Comparison of ENCODE assay signal across 8 mouse cellular contexts in genomic region chr10:4612313-4613036, GRCm38 (mm10). TPM values are rescaled to one million over a fixed set of nuclear protein-coding genes. Genes with fewer than 3 reads are reported as not detected.
A peak's percentile ranks its signal among the peaks of the same experiment; 100 is the strongest.
DNase-seq lines count a peak whose midpoint lies in the region; ATAC-seq and TF ChIP-seq lines count a peak whose summit lies in the region.

No protein-coding gene starts in this region.

- no peak for TF ChIP-seq POLR2A in limb, embryonic 14.5 days (IDR thresholded peaks at IDR 0.05; ENCODE audit: borderline replicate concordance, extremely low read depth, insufficient read depth, insufficient read length)

- no peak for DNase-seq in embryonic facial prominence, embryonic 10.5 days (ENCODE audit: low spot score)
- DNase-seq in 416B (ENCODE audit: low read depth): peak; percentile 88
- peak; percentile 45 for DNase-seq in limb, embryonic 14.5 days (ENCODE audit: low spot score)
- no peak for DNase-seq in stomach, postnatal 0 days (ENCODE audit: low spot score)
- DNase-seq in left cerebral cortex, postnatal 10 days (ENCODE audit: extremely low spot score in 1 of 2, low spot score in 2 of 2): no peak
- DNase-seq in cerebellum, adult 8-10 months: no peak

- H3K4me2 ChIP-seq in embryonic facial prominence, embryonic 12.5 days (replicated peaks): peak overlapping the region; percentile 21; the same call in 1 of the 2 replicates
- peak overlapping the region; percentile 49 for H3K4me2 ChIP-seq in embryonic facial prominence, embryonic 15.5 days (replicated peaks)
- H3K4me2 ChIP-seq in limb, embryonic 14.5 days (replicated peaks; ENCODE audit: low read depth, low read length, severe bottlenecking): peak overlapping the region; percentile 58
- peak overlapping the region; percentile 56 for H3K4me2 ChIP-seq in stomach, postnatal 0 days (replicated peaks; ENCODE audit: low read depth)

- no peak overlapping the region for H3K9ac ChIP-seq in embryonic facial prominence, embryonic 12.5 days
- H3K9ac ChIP-seq in embryonic facial prominence, embryonic 15.5 days: no peak overlapping the region
- 0 out of 2 replicates have a peak overlapping the region, but pooled peaks have one; percentile 45 for H3K9ac ChIP-seq in limb, embryonic 14.5 days (ENCODE audit: low read depth, low read length, severe bottlenecking)
- no peak overlapping the region for H3K9ac ChIP-seq in stomach, postnatal 0 days (ENCODE audit: low read length)

- H3K36me3 ChIP-seq in embryonic facial prominence, embryonic 12.5 days: no peaks in the 10 kb centered on the region
- H3K36me3 ChIP-seq in embryonic facial prominence, embryonic 10.5 days (replicated peaks): no peaks in the 10 kb centered on the region
- H3K36me3 ChIP-seq in embryonic facial prominence, embryonic 15.5 days: no peaks in the 10 kb centered on the region
- no peaks in the 10 kb centered on the region for H3K36me3 ChIP-seq in limb, embryonic 14.5 days (ENCODE audit: control insufficient read depth, insufficient read depth, low read length)
- no peaks in the 10 kb centered on the region for H3K36me3 ChIP-seq in stomach, postnatal 0 days (ENCODE audit: control insufficient read depth, insufficient read depth, low read length)

- TF ChIP-seq EP300 in stomach, postnatal 0 days (optimal IDR thresholded peaks at IDR 0.05): no peak

- no peak overlapping the region for H3K4me3 ChIP-seq in embryonic facial prominence, embryonic 12.5 days
- H3K4me3 ChIP-seq in embryonic facial prominence, embryonic 10.5 days: no peak overlapping the region
- H3K4me3 ChIP-seq in embryonic facial prominence, embryonic 15.5 days (replicated peaks): peak overlapping the region; percentile 28
- peak overlapping the region; percentile 30 for H3K4me3 ChIP-seq in limb, embryonic 14.5 days (replicated peaks; ENCODE audit: low read length)
- H3K4me3 ChIP-seq in stomach, postnatal 0 days (ENCODE audit: low read depth, low read length): peak overlapping the region; percentile 32

- no peak for ATAC-seq in embryonic facial prominence, embryonic 12.5 days (ENCODE audit: insufficient number of reproducible peaks, insufficient read depth, low FRiP score, low TSS enrichment)
- no peak for ATAC-seq in embryonic facial prominence, embryonic 15.5 days (ENCODE audit: insufficient number of reproducible peaks, low FRiP score, low TSS enrichment, low read depth)
- no peak for ATAC-seq in limb, embryonic 14.5 days (ENCODE audit: low FRiP score, low read depth)
- no peak for ATAC-seq in stomach, postnatal 0 days (ENCODE audit: low FRiP score, low TSS enrichment)

- H3K4me1 ChIP-seq in embryonic facial prominence, embryonic 12.5 days: no peaks in the 10 kb centered on the region
- peaks cover 7% of the 10 kb centered on the region; the same call in 1 of the 2 replicates for H3K4me1 ChIP-seq in embryonic facial prominence, embryonic 10.5 days
- H3K4me1 ChIP-seq in embryonic facial prominence, embryonic 15.5 days: no peaks in the 10 kb centered on the region
- H3K4me1 ChIP-seq in limb, embryonic 14.5 days (ENCODE audit: control insufficient read depth, insufficient read depth, low read length): peaks cover 16% of the 10 kb centered on the region
- H3K4me1 ChIP-seq in stomach, postnatal 0 days (replicated peaks; ENCODE audit: control insufficient read depth, insufficient read depth): no peaks in the 10 kb centered on the region

- TF ChIP-seq CTCF in stomach, postnatal 0 days (IDR thresholded peaks at IDR 0.05; ENCODE audit: low read depth): no peak

- WGBS in embryonic facial prominence, embryonic 12.5 days: 74% methylated on average over 22 of the region's 22 CpGs
- WGBS in embryonic facial prominence, embryonic 10.5 days: 82% methylated on average over 22 of the region's 22 CpGs
- 49% methylated on average over 22 of the region's 22 CpGs for WGBS in embryonic facial prominence, embryonic 15.5 days
- 44% methylated on average over 22 of the region's 22 CpGs for WGBS in limb, embryonic 14.5 days
- WGBS in stomach, postnatal 0 days: 40% methylated on average over 22 of the region's 22 CpGs

- H3K9me3 ChIP-seq in embryonic facial prominence, embryonic 12.5 days: no peaks in the 10 kb centered on the region
- no peaks in the 10 kb centered on the region for H3K9me3 ChIP-seq in embryonic facial prominence, embryonic 10.5 days
- H3K9me3 ChIP-seq in embryonic facial prominence, embryonic 15.5 days (replicated peaks): no peaks in the 10 kb centered on the region
- H3K9me3 ChIP-seq in limb, embryonic 14.5 days (ENCODE audit: control insufficient read depth, low read length): no peaks in the 10 kb centered on the region
- no peaks in the 10 kb centered on the region for H3K9me3 ChIP-seq in stomach, postnatal 0 days (ENCODE audit: control insufficient read depth, low read length)

- no peak overlapping the region for H3K27ac ChIP-seq in embryonic facial prominence, embryonic 12.5 days
- H3K27ac ChIP-seq in embryonic facial prominence, embryonic 10.5 days (replicated peaks): no peak overlapping the region
- H3K27ac ChIP-seq in embryonic facial prominence, embryonic 15.5 days (replicated peaks): no peak overlapping the region
- 0 out of 2 replicates have a peak overlapping the region, but pooled peaks have one; percentile 38 for H3K27ac ChIP-seq in limb, embryonic 14.5 days (replicated peaks; ENCODE audit: low read depth, low read length)
- H3K27ac ChIP-seq in stomach, postnatal 0 days (replicated peaks): no peak overlapping the region

- no peaks in the 10 kb centered on the region for H3K27me3 ChIP-seq in embryonic facial prominence, embryonic 12.5 days
- no peaks in the 10 kb centered on the region for H3K27me3 ChIP-seq in embryonic facial prominence, embryonic 10.5 days (replicated peaks; ENCODE audit: low read depth, poor library complexity, severe bottlenecking)
- H3K27me3 ChIP-seq in embryonic facial prominence, embryonic 15.5 days: no peaks in the 10 kb centered on the region
- no peaks in the 10 kb centered on the region for H3K27me3 ChIP-seq in limb, embryonic 14.5 days (ENCODE audit: control insufficient read depth, insufficient read depth, low read length)
- H3K27me3 ChIP-seq in stomach, postnatal 0 days (ENCODE audit: control insufficient read depth, insufficient read depth, low read length): no peaks in the 10 kb centered on the region

- intact Hi-C loops in left cerebral cortex, postnatal 10 days (cut with DNase I): no loop called here

RNA-seq across cellular contexts. Expression of gene Esr1, which starts 1.1 kb away (rescaled TPM):
- polyA plus RNA-seq in embryonic facial prominence, embryonic 12.5 days (2016; fragmentation: Nextera tagmentation; extraction: Ambion mirVana): 0.09 and 0.10 TPM in 2 replicates
- 0.07 TPM in 1 of 2 replicates, not detected in the other for polyA plus RNA-seq in embryonic facial prominence, embryonic 10.5 days (2016; fragmentation: Nextera tagmentation; extraction: Ambion mirVana)
- 0.29 and 0.37 TPM in 2 replicates for polyA plus RNA-seq in embryonic facial prominence, embryonic 15.5 days (2015; fragmentation: Nextera tagmentation; extraction: Ambion mirVana)
- 0.79 and 0.90 TPM in 2 replicates for polyA plus RNA-seq in limb, embryonic 14.5 days (2012; rRNA removed)
- 0.83 and 1.1 TPM in 2 replicates for polyA plus RNA-seq in limb, embryonic 14.5 days (2014; fragmentation: Nextera tagmentation; extraction: Ambion mirVana)
- 0.45 and 0.57 TPM in 2 replicates for polyA plus RNA-seq in stomach, postnatal 0 days (2015; fragmentation: Nextera tagmentation; extraction: Ambion mirVana)
- 1 to 10 TPM; 2.3 to 3.4 TPM for total RNA-seq in left cerebral cortex, postnatal 10 days (2021)

Comparison
In these comparisons a context has a peak if more than half of its experiments do, and no peak if none do; other contexts are left out.
1. H3K4me3 ChIP-seq: peak in embryonic facial prominence, embryonic 15.5 days (single experiment), limb, embryonic 14.5 days (single experiment) and stomach, postnatal 0 days (single experiment); none in embryonic facial prominence, embryonic 12.5 days (single experiment) and embryonic facial prominence, embryonic 10.5 days (single experiment).
2. DNase-seq: peak in 416B (single experiment) and limb, embryonic 14.5 days (single experiment); none in embryonic facial prominence, embryonic 10.5 days (single experiment), stomach, postnatal 0 days (single experiment), left cerebral cortex, postnatal 10 days (0 of 2) and cerebellum, adult 8-10 months (single experiment).
3. Peak in every context shown above with its lines, with median percentiles within 50 percentile points of each other: H3K4me2 ChIP-seq.